Mouse (Mus musculus): ENCODE measurements around the gene Tspear.

DNA sequence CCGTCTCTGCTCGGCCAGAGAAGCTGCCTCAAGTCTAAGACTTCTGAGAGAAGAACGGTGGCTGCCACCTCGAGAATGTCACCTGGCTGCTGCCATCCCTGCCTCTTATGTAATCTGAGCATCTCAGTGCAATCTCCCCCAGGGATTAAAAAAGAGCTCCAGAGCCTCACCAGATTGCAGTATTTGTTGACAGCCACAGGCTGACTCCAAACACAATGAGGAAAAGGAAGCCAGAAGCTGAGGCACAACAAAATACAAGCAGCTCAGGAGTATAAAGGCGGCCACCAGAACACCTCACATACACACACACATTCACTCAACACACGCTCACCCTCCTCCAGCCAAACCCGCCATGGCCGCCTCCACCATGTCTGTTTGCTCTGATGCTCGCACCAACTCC, 149.3 kb downstream of the Tspear start, which contains the start of gene Krtap10-10:
- TF ChIP-seq USF1 (IDR thresholded peaks at IDR 0.05; ENCODE audit: low read depth) (no peak), MYOD1 (IDR thresholded peaks at IDR 0.05; ENCODE audit: control insufficient read depth, insufficient read length, low read depth) (no peak)

Data from C2C12 (cell line).